Mouse (Mus musculus): ENCODE data around the gene Clec14a.

- TF ChIP-seq MYC (IDR thresholded peaks at IDR 0.05; ENCODE audit: low read depth, low read length) = no peak
- TF ChIP-seq USF2 (conservative IDR thresholded peaks at IDR 0.05; ENCODE audit: low read depth, low read length) = no peak
- no peak for TF ChIP-seq PAX5 (IDR thresholded peaks at IDR 0.05; ENCODE audit: low read length)
- no peak for TF ChIP-seq CTCF (conservative IDR thresholded peaks at IDR 0.05 in 1 of 2, IDR thresholded peaks at IDR 0.05 in 1 of 2; ENCODE audit: low read depth in 2 of 2, low read length in 2 of 2)
- TF ChIP-seq BHLHE40 (IDR thresholded peaks at IDR 0.05; ENCODE audit: low read depth, low read length) = no peak
- TF ChIP-seq MAX (IDR thresholded peaks at IDR 0.05; ENCODE audit: low read length) = no peak
Observed at GRCm38 (mm10) chr12:58269505-58269904, 415 bp upstream of the Clec14a start.

Data from CH12.LX (cell line).